In the genomic region with DNA sequence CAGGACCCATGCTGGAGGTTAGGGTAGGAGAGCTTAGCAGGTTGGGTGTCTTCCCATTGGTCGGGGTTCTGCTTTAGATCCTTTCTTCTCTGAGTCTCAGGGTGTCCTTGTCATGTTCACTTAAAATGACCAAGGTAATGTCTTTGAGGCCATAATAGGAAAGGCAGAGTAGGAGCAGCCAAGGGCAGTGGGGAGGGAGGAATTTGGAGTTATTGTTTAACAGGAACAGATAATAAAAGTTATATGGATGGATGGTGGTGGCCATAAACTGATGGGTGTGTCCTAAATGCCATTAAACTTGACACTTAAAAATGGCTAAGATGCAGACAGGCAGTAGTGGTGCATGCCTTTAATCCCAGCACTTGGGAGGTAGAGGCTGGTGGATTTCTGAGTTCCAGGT, we compare ENCODE assay signal across 14 mouse cellular contexts. TPM values are rescaled to one million over a fixed set of nuclear protein-coding genes. Genes with fewer than 3 reads are reported as not detected.
DNase-seq lines count a peak whose midpoint lies in the region; ATAC-seq and TF ChIP-seq lines count a peak whose summit lies in the region.
"Had no signal": no experiment of that assay in that cellular context is flagged by ENCODE, and none has a peak within 500 bp of the region (broad histone marks: within the 10 kb centered on the region; RNA-seq: fewer than 3 reads in every experiment).

No protein-coding gene starts in this region.

- peak overlapping the region; percentile 33 for H3K4me2 ChIP-seq in CH12.LX (ENCODE audit: insufficient read depth, low read depth, poor library complexity, severe bottlenecking)
- H3K4me2 ChIP-seq in intestine, embryonic 15.5 days (replicated peaks), result 0 out of 2 replicates have a peak overlapping the region, but pooled peaks have one; percentile 11
- H3K4me2 ChIP-seq in kidney, postnatal 0 days (ENCODE audit: low read length), result no peak overlapping the region
- H3K4me2 ChIP-seq: embryonic facial prominence, embryonic 15.5 days; forebrain, embryonic 15.5 days; heart, embryonic 12.5 days; hindbrain, embryonic 14.5 days had no signal

- H3K9me3 ChIP-seq in CH12.LX (replicated peaks; ENCODE audit: low read length), result no peaks in the 10 kb centered on the region
- H3K9me3 ChIP-seq in intestine, embryonic 15.5 days, result no peaks in the 10 kb centered on the region
- no peaks in the 10 kb centered on the region for H3K9me3 ChIP-seq in kidney, postnatal 0 days (replicated peaks; ENCODE audit: low read length)
- H3K9me3 ChIP-seq: embryonic facial prominence, embryonic 15.5 days; forebrain, embryonic 15.5 days; heart, embryonic 12.5 days; hindbrain, embryonic 10.5 days had no signal

- no peak for TF ChIP-seq CTCF in kidney, adult 2 months (conservative IDR thresholded peaks at IDR 0.05; ENCODE audit: insufficient read depth, insufficient read length, low read depth, low read length)
- no peak for TF ChIP-seq CTCF in CH12.LX (conservative IDR thresholded peaks at IDR 0.05 in 1 of 2, IDR thresholded peaks at IDR 0.05 in 1 of 2; ENCODE audit: low read depth in 2 of 2, low read length in 2 of 2)
- TF ChIP-seq CTCF in kidney, postnatal 0 days (IDR thresholded peaks at IDR 0.05; ENCODE audit: low read depth), result no peak

- in situ Hi-C loops in CH12.LX (cut with MboI; ENCODE audit: low pct_ligation_motif_present, low pct_unique_long_range_greater_than_20kb, low sequenced_read_pairs), result loop anchor here (5.0 kb wide), 1 partner anchor 128 kb away; no protein-coding TSS in a partner anchor

- DNase-seq in kidney, adult 2 months, result peak; percentile 39
- no peak for DNase-seq in kidney, adult 18-20 months
- no peak for DNase-seq in CH12.LX (ENCODE audit: extremely low read depth)
- peak; percentile 22 for DNase-seq in kidney, postnatal 0 days (ENCODE audit: low spot score)
- no peak for DNase-seq in left cerebral cortex, postnatal 36 days (ENCODE audit: low spot score in 2 of 2)
- no peak for DNase-seq in Muller cell, postnatal 12 days (ENCODE audit: inconsistent ontology term)
- DNase-seq: adrenal gland, adult 8-10 months had no signal

- peak; percentile 72 for ATAC-seq in intestine, embryonic 15.5 days
- no peak for ATAC-seq in kidney, postnatal 0 days (replicated peaks; ENCODE audit: low FRiP score, low read depth)
- ATAC-seq: forebrain, embryonic 15.5 days had no signal

- H3K9ac ChIP-seq in CH12.LX (ENCODE audit: insufficient read depth, low read depth), result no peak overlapping the region
- H3K9ac ChIP-seq in intestine, embryonic 15.5 days, result no peak overlapping the region
- no peak overlapping the region for H3K9ac ChIP-seq in kidney, postnatal 0 days (ENCODE audit: low read depth, low read length)
- H3K9ac ChIP-seq: embryonic facial prominence, embryonic 15.5 days; forebrain, embryonic 15.5 days; heart, embryonic 12.5 days; hindbrain, embryonic 14.5 days had no signal

- TF ChIP-seq EP300 in CH12.LX (IDR thresholded peaks at IDR 0.05; ENCODE audit: low read length), result no peak

- WGBS in kidney, adult 2 months, result 62% methylated on average over 1 of the region's 1 CpGs
- 83% methylated on average over 1 of the region's 1 CpGs for WGBS in intestine, embryonic 15.5 days
- 75% methylated on average over 1 of the region's 1 CpGs for WGBS in kidney, postnatal 0 days

- H3K27ac ChIP-seq in kidney, adult 2 months (ENCODE audit: insufficient read depth, low read depth, low read length), result no peak overlapping the region
- H3K27ac ChIP-seq in CH12.LX (ENCODE audit: insufficient read depth, low read depth), result no peak overlapping the region
- H3K27ac ChIP-seq in intestine, embryonic 15.5 days, result peak overlapping the region; percentile 59
- H3K27ac ChIP-seq in kidney, postnatal 0 days, result peak overlapping the region; percentile 57; the same call in 1 of the 2 replicates
- H3K27ac ChIP-seq: embryonic facial prominence, embryonic 15.5 days; forebrain, embryonic 15.5 days; heart, adult 2 months; hindbrain, embryonic 10.5 days; hindbrain, embryonic 14.5 days had no signal

- TF ChIP-seq RAD21 in CH12.LX (IDR thresholded peaks at IDR 0.05; ENCODE audit: low read depth, low read length), result no peak

- TF ChIP-seq POLR2A in kidney, adult 2 months (IDR thresholded peaks at IDR 0.05; ENCODE audit: low read depth, low read length), result no peak
- no peak for TF ChIP-seq POLR2A in CH12.LX (IDR thresholded peaks at IDR 0.05; ENCODE audit: low read depth, low read length)

- no peaks in the 10 kb centered on the region; the same call in 1 of the 2 replicates for H3K4me1 ChIP-seq in kidney, adult 2 months (ENCODE audit: control insufficient read depth, insufficient read depth, low read length)
- peaks cover 21 to 50% of the 10 kb centered on the region in 2 experiments for H3K4me1 ChIP-seq in CH12.LX (ENCODE audit: control insufficient read depth in 1 of 2, insufficient read depth in 2 of 2)
- H3K4me1 ChIP-seq in intestine, embryonic 15.5 days (replicated peaks), result peaks cover 7% of the 10 kb centered on the region
- H3K4me1 ChIP-seq in kidney, postnatal 0 days (replicated peaks; ENCODE audit: insufficient read depth, low read length), result no peaks in the 10 kb centered on the region
- H3K4me1 ChIP-seq: forebrain, embryonic 15.5 days; heart, embryonic 12.5 days had no signal

- H3K4me3 ChIP-seq in kidney, adult 2 months (ENCODE audit: insufficient read depth, low read depth, low read length), result no peak overlapping the region
- no peak overlapping the region for H3K4me3 ChIP-seq in CH12.LX (replicated peaks in 1 of 3; ENCODE audit: low read depth in 2 of 3, low read length in 2 of 3, poor library complexity in 1 of 3)
- H3K4me3 ChIP-seq in intestine, embryonic 15.5 days (replicated peaks), result no peak overlapping the region
- H3K4me3 ChIP-seq in kidney, postnatal 0 days (replicated peaks; ENCODE audit: low read depth, low read length), result no peak overlapping the region
- H3K4me3 ChIP-seq: embryonic facial prominence, embryonic 15.5 days; forebrain, embryonic 15.5 days; heart, adult 2 months; heart, embryonic 12.5 days; hindbrain, embryonic 10.5 days had no signal

- no peaks in the 10 kb centered on the region for H3K27me3 ChIP-seq in kidney, adult 2 months (replicated peaks; ENCODE audit: control insufficient read depth, insufficient read depth, low read length)
- peaks cover 4% of the 10 kb centered on the region for H3K27me3 ChIP-seq in CH12.LX (replicated peaks)
- no peaks in the 10 kb centered on the region for H3K27me3 ChIP-seq in intestine, embryonic 15.5 days (replicated peaks)
- no peaks in the 10 kb centered on the region for H3K27me3 ChIP-seq in kidney, postnatal 0 days (ENCODE audit: insufficient read depth, low read length)
- H3K27me3 ChIP-seq: embryonic facial prominence, embryonic 15.5 days; forebrain, embryonic 15.5 days; heart, embryonic 12.5 days had no signal

- intact Hi-C loops in left cerebral cortex, postnatal 36 days (cut with DNase I), result no loop called here

- H3K36me3 ChIP-seq in kidney, adult 2 months (ENCODE audit: control insufficient read depth, insufficient read depth, low read length), result no peaks in the 10 kb centered on the region
- no peaks in the 10 kb centered on the region for H3K36me3 ChIP-seq in CH12.LX (replicated peaks in 1 of 2; ENCODE audit: control insufficient read depth in 1 of 2, insufficient read depth in 1 of 2, low read length in 1 of 2)
- H3K36me3 ChIP-seq in intestine, embryonic 15.5 days, result no peaks in the 10 kb centered on the region
- no peaks in the 10 kb centered on the region for H3K36me3 ChIP-seq in kidney, postnatal 0 days (ENCODE audit: insufficient read depth, low read length)
- H3K36me3 ChIP-seq: embryonic facial prominence, embryonic 15.5 days; heart, embryonic 12.5 days had no signal

- dilution Hi-C loops in CH12.LX (cut with MboI; ENCODE audit: extremely low pct_ligation_motif_present, extremely low pct_unique_long_range_greater_than_20kb, low sequenced_read_pairs), result no loop called here

- no peaks in the 10 kb centered on the region for H3K79me2 ChIP-seq in CH12.LX (replicated peaks; ENCODE audit: control insufficient read depth, extremely low read depth, insufficient read depth, poor library complexity, severe bottlenecking)

TF ChIP-seq in CH12.LX, 34 proteins besides CTCF, POLR2A, EP300 and RAD21:
- TF ChIP-seq CHD1 (IDR thresholded peaks at IDR 0.05; ENCODE audit: low read depth, low read length) (no peak), MYC (IDR thresholded peaks at IDR 0.05; ENCODE audit: low read depth, low read length) (no peak), SIN3A (IDR thresholded peaks at IDR 0.05; ENCODE audit: low read length) (no peak), TCF12 (IDR thresholded peaks at IDR 0.05; ENCODE audit: low read depth, low read length) (no peak), ZC3H11A (IDR thresholded peaks at IDR 0.05; ENCODE audit: low read depth, low read length) (no peak), HCFC1 (IDR thresholded peaks at IDR 0.05; ENCODE audit: low read depth, low read length) (no peak)

RNA-seq across cellular contexts. Expression of a gene that starts 22.3 kb away (rescaled TPM):
- 14.9 and 16.5 TPM in 2 replicates for polyA plus RNA-seq in kidney, adult 2 months (2012; rRNA removed)
- total RNA-seq in CH12.LX (2012; rRNA removed) (115 and 161 TPM in 2 replicates), CH12.LX (2014; rRNA removed) (165 and 173 TPM in 2 replicates)
- polyA plus RNA-seq in CH12.LX (2012; ENCODE audit: insufficient read length, low read depth), result 155 and 161 TPM in 2 replicates
- 55.9 and 56.0 TPM in 2 replicates for polyA plus RNA-seq in intestine, embryonic 15.5 days (2015; fragmentation: Nextera tagmentation; extraction: Ambion mirVana)
- polyA plus RNA-seq in kidney, postnatal 0 days (2015; fragmentation: Nextera tagmentation; extraction: Ambion mirVana), result 37.9 and 41.7 TPM in 2 replicates
- 10 to 100 TPM; 12.2 to 15.1 TPM for total RNA-seq in left cerebral cortex, postnatal 36 days (2021)

Comparison
In these comparisons a context has a peak if more than half of its experiments do, and no peak if none do; other contexts are left out.
1. DNase-seq: peak in kidney, adult 2 months (single experiment) and kidney, postnatal 0 days (single experiment); none in kidney, adult 18-20 months (single experiment), CH12.LX (single experiment), left cerebral cortex, postnatal 36 days (0 of 2) and Muller cell, postnatal 12 days (single experiment).
2. H3K27ac ChIP-seq: peak in intestine, embryonic 15.5 days (single experiment) and kidney, postnatal 0 days (single experiment); none in kidney, adult 2 months (single experiment) and CH12.LX (single experiment).